9 mouse cellular contexts compared by ENCODE assay signal in genomic region chr19:6286434-6287401, GRCm38 (mm10). TPM values are rescaled to one million over a fixed set of nuclear protein-coding genes. Genes with fewer than 3 reads are reported as not detected.
A peak's percentile ranks its signal among the peaks of the same experiment; 100 is the strongest.
DNase-seq lines count a peak whose midpoint lies in the region; ATAC-seq and TF ChIP-seq lines count a peak whose summit lies in the region.
"Had no signal": no experiment of that assay in that cellular context is flagged by ENCODE, and none has a peak within 500 bp of the region (broad histone marks: within the 10 kb centered on the region; RNA-seq: fewer than 3 reads in every experiment).

No protein-coding gene starts in this region.

- H3K27me3 ChIP-seq in kidney, adult 2 months (replicated peaks; ENCODE audit: control insufficient read depth, insufficient read depth, low read length) = no peaks in the 10 kb centered on the region
- H3K27me3 ChIP-seq in forebrain, embryonic 15.5 days = no peaks in the 10 kb centered on the region
- H3K27me3 ChIP-seq: limb, embryonic 13.5 days had no signal

- no peak for DNase-seq in kidney, adult 2 months
- no peak for DNase-seq in kidney, adult 9 months
- DNase-seq in heart, adult 18-20 months = peak; percentile 82 to 87
- peak; percentile 62 to 69 for DNase-seq in layer of hippocampus, postnatal 14 days (ENCODE audit: low spot score in 2 of 2)
- no peak for DNase-seq in embryo, embryonic 11 days
- no peak for DNase-seq in kidney, postnatal 10 days

- no peak for TF ChIP-seq CTCF in kidney, adult 2 months (conservative IDR thresholded peaks at IDR 0.05; ENCODE audit: insufficient read depth, insufficient read length, low read depth, low read length)

- TF ChIP-seq POLR2A in kidney, adult 2 months (IDR thresholded peaks at IDR 0.05; ENCODE audit: low read depth, low read length) = no peak

- no peaks in the 10 kb centered on the region for H3K9me3 ChIP-seq in forebrain, embryonic 15.5 days
- H3K9me3 ChIP-seq: limb, embryonic 13.5 days had no signal

- 68% methylated on average over 19 of the region's 19 CpGs for WGBS in kidney, adult 2 months
- 85% methylated on average over 19 of the region's 19 CpGs for WGBS in forebrain, embryonic 15.5 days

- no peak overlapping the region for H3K4me3 ChIP-seq in kidney, adult 2 months (ENCODE audit: insufficient read depth, low read depth, low read length)
- H3K4me3 ChIP-seq in brown adipose tissue, adult 24 weeks (ENCODE audit: insufficient read depth, low read depth, low read length) = no peak overlapping the region
- H3K4me3 ChIP-seq in forebrain, embryonic 15.5 days = no peak overlapping the region
- H3K4me3 ChIP-seq: limb, embryonic 13.5 days had no signal

- peaks cover 42% of the 10 kb centered on the region for H3K4me1 ChIP-seq in kidney, adult 2 months (ENCODE audit: control insufficient read depth, insufficient read depth, low read length)
- peaks cover 60% of the 10 kb centered on the region for H3K4me1 ChIP-seq in brown adipose tissue, adult 24 weeks (ENCODE audit: control insufficient read depth, insufficient read depth, insufficient read length, low read length)
- no peaks in the 10 kb centered on the region for H3K4me1 ChIP-seq in forebrain, embryonic 15.5 days

- no peak overlapping the region for H3K9ac ChIP-seq in forebrain, embryonic 15.5 days (replicated peaks)
- H3K9ac ChIP-seq: limb, embryonic 13.5 days had no signal

- peak overlapping the region; percentile 55 for H3K27ac ChIP-seq in kidney, adult 2 months (ENCODE audit: insufficient read depth, low read depth, low read length)
- peak overlapping the region; percentile 93 for H3K27ac ChIP-seq in brown adipose tissue, adult 24 weeks (replicated peaks; ENCODE audit: low read depth, low read length)
- no peak overlapping the region for H3K27ac ChIP-seq in forebrain, embryonic 15.5 days (replicated peaks)
- H3K27ac ChIP-seq: limb, embryonic 13.5 days had no signal

- ATAC-seq in forebrain, embryonic 15.5 days (replicated peaks) = no peak

- no peak overlapping the region for H3K4me2 ChIP-seq in forebrain, embryonic 15.5 days (replicated peaks)
- H3K4me2 ChIP-seq: limb, embryonic 13.5 days had no signal

- no peaks in the 10 kb centered on the region; the same call in 1 of the 2 replicates for H3K36me3 ChIP-seq in kidney, adult 2 months (ENCODE audit: control insufficient read depth, insufficient read depth, low read length)
- H3K36me3 ChIP-seq in forebrain, embryonic 15.5 days = peaks cover 38% of the 10 kb centered on the region

RNA-seq across cellular contexts. Expression of gene Ehd1, which starts 10.2 kb away (rescaled TPM):
- polyA plus RNA-seq in kidney, adult 2 months (2012; rRNA removed) = 224 and 317 TPM in 2 replicates
- 39.6 and 42.8 TPM in 2 replicates for polyA plus RNA-seq in brown adipose tissue, adult 24 weeks (2012; ENCODE audit: insufficient read depth, insufficient read length, missing spikeins)
- 100 to 1,000 TPM; 101 to 107 TPM for total RNA-seq in heart, adult 18-20 months (2021)
- total RNA-seq in layer of hippocampus, postnatal 14 days (2021) = 10 to 100 TPM; 68.8 to 79.0 TPM
- polyA plus RNA-seq in forebrain, embryonic 15.5 days (2015; fragmentation: Nextera tagmentation; extraction: Ambion mirVana) = 88.1 TPM in 2 replicates

RNA-seq across cellular contexts. Expression of gene Cdc42bpg, which starts 19.5 kb away (rescaled TPM):
- polyA plus RNA-seq in kidney, adult 2 months (2012; rRNA removed) = 26.6 and 31.1 TPM in 2 replicates
- polyA plus RNA-seq in brown adipose tissue, adult 24 weeks (2012; ENCODE audit: insufficient read depth, insufficient read length, missing spikeins) = 2.5 and 2.8 TPM in 2 replicates
- total RNA-seq in heart, adult 18-20 months (2021) = 10 to 100 TPM; 13.8 TPM
- total RNA-seq in layer of hippocampus, postnatal 14 days (2021) = 1 to 10 TPM; 4.9 to 5.6 TPM
- polyA plus RNA-seq in forebrain, embryonic 15.5 days (2015; fragmentation: Nextera tagmentation; extraction: Ambion mirVana) = 0.31 and 0.67 TPM in 2 replicates

RNA-seq across cellular contexts. Expression of gene Atg2a, which starts 45.2 kb away (rescaled TPM):
- 27.4 and 33.2 TPM in 2 replicates for polyA plus RNA-seq in kidney, adult 2 months (2012; rRNA removed)
- 9.6 and 9.9 TPM in 2 replicates for polyA plus RNA-seq in brown adipose tissue, adult 24 weeks (2012; ENCODE audit: insufficient read depth, insufficient read length, missing spikeins)
- 10 to 100 TPM; 21.5 to 22.1 TPM for total RNA-seq in heart, adult 18-20 months (2021)
- total RNA-seq in layer of hippocampus, postnatal 14 days (2021) = 10 to 100 TPM; 35.9 to 38.2 TPM
- polyA plus RNA-seq in forebrain, embryonic 15.5 days (2015; fragmentation: Nextera tagmentation; extraction: Ambion mirVana) = 9.7 and 10.1 TPM in 2 replicates

RNA-seq across cellular contexts. Expression of gene Men1, which starts 48.1 kb away (rescaled TPM):
- 49.5 and 63.2 TPM in 2 replicates for polyA plus RNA-seq in kidney, adult 2 months (2012; rRNA removed)
- 13.9 and 22.2 TPM in 2 replicates for polyA plus RNA-seq in brown adipose tissue, adult 24 weeks (2012; ENCODE audit: insufficient read depth, insufficient read length, missing spikeins)
- total RNA-seq in heart, adult 18-20 months (2021) = 10 to 100 TPM; 13.3 to 14.0 TPM
- 10 to 100 TPM; 66.4 to 68.2 TPM for total RNA-seq in layer of hippocampus, postnatal 14 days (2021)
- 94.6 and 97.7 TPM in 2 replicates for polyA plus RNA-seq in forebrain, embryonic 15.5 days (2015; fragmentation: Nextera tagmentation; extraction: Ambion mirVana)

RNA-seq across cellular contexts. Expression of gene Ppp2r5b, which starts 51.0 kb away (rescaled TPM):
- polyA plus RNA-seq in kidney, adult 2 months (2012; rRNA removed) = 32.1 and 36.5 TPM in 2 replicates
- polyA plus RNA-seq in brown adipose tissue, adult 24 weeks (2012; ENCODE audit: insufficient read depth, insufficient read length, missing spikeins) = 33.0 and 41.3 TPM in 2 replicates
- 10 to 100 TPM; 32.2 to 32.5 TPM for total RNA-seq in heart, adult 18-20 months (2021)
- total RNA-seq in layer of hippocampus, postnatal 14 days (2021) = 100 to 1,000 TPM; 158 to 170 TPM
- 95.5 and 98.5 TPM in 2 replicates for polyA plus RNA-seq in forebrain, embryonic 15.5 days (2015; fragmentation: Nextera tagmentation; extraction: Ambion mirVana)

Comparison
In these comparisons a context has a peak if more than half of its experiments do, and no peak if none do; other contexts are left out.
1. DNase-seq: peak in heart, adult 18-20 months (2 of 2) and layer of hippocampus, postnatal 14 days (2 of 2); none in kidney, adult 2 months (single experiment), kidney, adult 9 months (single experiment), embryo, embryonic 11 days (single experiment) and kidney, postnatal 10 days (single experiment).